In genomic region chr4:84876347-84876746, GRCm38 (mm10) we compare ENCODE assay signal across 9 mouse cellular contexts. TPM values are rescaled to one million over a fixed set of nuclear protein-coding genes. Genes with fewer than 3 reads are reported as not detected.
DNase-seq lines count a peak whose midpoint lies in the region; ATAC-seq and TF ChIP-seq lines count a peak whose summit lies in the region.
"Had no signal": no experiment of that assay in that cellular context is flagged by ENCODE, and none has a peak within 500 bp of the region (broad histone marks: within the 10 kb centered on the region; RNA-seq: fewer than 3 reads in every experiment).

No protein-coding gene starts in this region.

- no peak overlapping the region for H3K27ac ChIP-seq in liver, embryonic 14.5 days
- no peak overlapping the region for H3K27ac ChIP-seq in kidney, postnatal 0 days
- H3K27ac ChIP-seq: embryonic facial prominence, embryonic 12.5 days had no signal

- H3K36me3 ChIP-seq in liver, embryonic 14.5 days (replicated peaks; ENCODE audit: control insufficient read depth, insufficient read depth, low read depth), result no peaks in the 10 kb centered on the region
- no peaks in the 10 kb centered on the region for H3K36me3 ChIP-seq in kidney, postnatal 0 days (ENCODE audit: insufficient read depth, low read length)
- H3K36me3 ChIP-seq: embryonic facial prominence, embryonic 12.5 days had no signal

- H3K4me2 ChIP-seq in liver, embryonic 14.5 days (ENCODE audit: low read depth), result no peak overlapping the region
- H3K4me2 ChIP-seq in kidney, postnatal 0 days (ENCODE audit: low read length), result no peak overlapping the region
- H3K4me2 ChIP-seq: embryonic facial prominence, embryonic 12.5 days had no signal

- no peak overlapping the region for H3K4me3 ChIP-seq in liver, embryonic 14.5 days (ENCODE audit: insufficient read depth in 1 of 2, low read depth in 2 of 2, low read length in 2 of 2)
- H3K4me3 ChIP-seq in kidney, postnatal 0 days (replicated peaks; ENCODE audit: low read depth, low read length), result no peak overlapping the region
- H3K4me3 ChIP-seq: embryonic facial prominence, embryonic 12.5 days had no signal

- no peak for TF ChIP-seq EP300 in liver, embryonic 14.5 days (IDR thresholded peaks at IDR 0.05; ENCODE audit: low read depth)

- H3K4me1 ChIP-seq in liver, embryonic 14.5 days (replicated peaks; ENCODE audit: control insufficient read depth in 2 of 2, insufficient read depth in 2 of 2, low read length in 1 of 2), result no peaks in the 10 kb centered on the region
- no peaks in the 10 kb centered on the region for H3K4me1 ChIP-seq in kidney, postnatal 0 days (replicated peaks; ENCODE audit: insufficient read depth, low read length)
- H3K4me1 ChIP-seq: embryonic facial prominence, embryonic 12.5 days had no signal

- H3K9me3 ChIP-seq in liver, embryonic 14.5 days (ENCODE audit: control insufficient read depth, low read length), result no peaks in the 10 kb centered on the region
- H3K9me3 ChIP-seq in kidney, postnatal 0 days (replicated peaks; ENCODE audit: low read length), result no peaks in the 10 kb centered on the region

- peak; percentile 29; the same call in 1 of the 2 replicates for TF ChIP-seq CTCF in liver, embryonic 14.5 days (IDR thresholded peaks at IDR 0.05; ENCODE audit: low read depth)
- TF ChIP-seq CTCF in kidney, postnatal 0 days (IDR thresholded peaks at IDR 0.05; ENCODE audit: low read depth), result peak; percentile 71

- ATAC-seq in cerebellum, adult (ENCODE audit: insufficient number of reproducible peaks, low FRiP score, low TSS enrichment), result peak; percentile 73; the same call in 1 of the 2 replicates
- ATAC-seq in liver, embryonic 14.5 days (ENCODE audit: insufficient read depth), result no peak
- no peak for ATAC-seq in kidney, postnatal 0 days (replicated peaks; ENCODE audit: low FRiP score, low read depth)
- peak; percentile 74 for ATAC-seq in megakaryocyte, adult 5-6 weeks (ENCODE audit: poor library complexity, severe bottlenecking)

- H3K9ac ChIP-seq in liver, embryonic 14.5 days (replicated peaks), result no peak overlapping the region
- H3K9ac ChIP-seq in kidney, postnatal 0 days (ENCODE audit: low read depth, low read length), result no peak overlapping the region
- H3K9ac ChIP-seq: embryonic facial prominence, embryonic 12.5 days had no signal

- H3K27me3 ChIP-seq in liver, embryonic 14.5 days (ENCODE audit: control insufficient read depth, insufficient read depth, low read length), result no peaks in the 10 kb centered on the region
- H3K27me3 ChIP-seq in kidney, postnatal 0 days (ENCODE audit: insufficient read depth, low read length), result no peaks in the 10 kb centered on the region
- H3K27me3 ChIP-seq: embryonic facial prominence, embryonic 12.5 days had no signal

- WGBS in liver, embryonic 14.5 days (ENCODE audit: insufficient replicate concordance), result 36% methylated on average over 3 of the region's 3 CpGs
- WGBS in kidney, postnatal 0 days, result 32% methylated on average over 3 of the region's 3 CpGs

- DNase-seq in cerebellum, adult 11-12 months, result no peak
- no peak for DNase-seq in liver, embryonic 14.5 days (ENCODE audit: low read depth in 3 of 3, low spot score in 3 of 3)
- no peak for DNase-seq in liver
- DNase-seq in cerebellum, postnatal 25 days, result peak; percentile 32 to 68
- DNase-seq in kidney, postnatal 0 days (ENCODE audit: low spot score), result peak; percentile 78
- no peak for DNase-seq in spleen, postnatal 4 days (ENCODE audit: low spot score in 2 of 2)

RNA-seq across cellular contexts. Expression of gene Cntln, which starts 7.8 kb away (rescaled TPM):
- polyA plus RNA-seq in liver, embryonic 14.5 days (2012; rRNA removed), result 1.1 and 1.7 TPM in 2 replicates
- 1.5 and 1.6 TPM in 2 replicates for polyA plus RNA-seq in liver, embryonic 14.5 days (2014; fragmentation: Nextera tagmentation; extraction: Ambion mirVana)
- 10.0 and 10.5 TPM in 2 replicates for polyA plus RNA-seq in kidney, postnatal 0 days (2015; fragmentation: Nextera tagmentation; extraction: Ambion mirVana)
- total RNA-seq in megakaryocyte, adult 5-6 weeks (2015), result 13.8 and 14.8 TPM in 2 replicates
- total RNA-seq in megakaryocyte, adult 5-6 weeks (2017), result 22.7 and 24.6 TPM in 2 replicates

Comparison
In these comparisons a context has a peak if more than half of its experiments do, and no peak if none do; other contexts are left out.
1. DNase-seq: peak in cerebellum, postnatal 25 days (2 of 2) and kidney, postnatal 0 days (single experiment); none in cerebellum, adult 11-12 months (single experiment), liver, embryonic 14.5 days (0 of 3), liver (single experiment) and spleen, postnatal 4 days (0 of 2).
2. ATAC-seq: peak in cerebellum, adult (single experiment) and megakaryocyte, adult 5-6 weeks (single experiment); none in liver, embryonic 14.5 days (single experiment) and kidney, postnatal 0 days (single experiment).